Mouse (Mus musculus) liver, embryonic 14.5 days (tissue): Measurements from ENCODE around the gene Patj.

Experiments used
- CTCF ChIP-seq: IDR thresholded peaks from 2 replicates; pipeline ENCODE4 v1.5.1; 2016; ENCODE audit warnings: antibody characterized with exemption, low read depth, control low read depth
- EP300 ChIP-seq: IDR thresholded peaks from 2 replicates; pipeline ENCODE4 v1.6.1; 2016; ENCODE audit warnings: antibody characterized with exemption, low read depth

DNA sequence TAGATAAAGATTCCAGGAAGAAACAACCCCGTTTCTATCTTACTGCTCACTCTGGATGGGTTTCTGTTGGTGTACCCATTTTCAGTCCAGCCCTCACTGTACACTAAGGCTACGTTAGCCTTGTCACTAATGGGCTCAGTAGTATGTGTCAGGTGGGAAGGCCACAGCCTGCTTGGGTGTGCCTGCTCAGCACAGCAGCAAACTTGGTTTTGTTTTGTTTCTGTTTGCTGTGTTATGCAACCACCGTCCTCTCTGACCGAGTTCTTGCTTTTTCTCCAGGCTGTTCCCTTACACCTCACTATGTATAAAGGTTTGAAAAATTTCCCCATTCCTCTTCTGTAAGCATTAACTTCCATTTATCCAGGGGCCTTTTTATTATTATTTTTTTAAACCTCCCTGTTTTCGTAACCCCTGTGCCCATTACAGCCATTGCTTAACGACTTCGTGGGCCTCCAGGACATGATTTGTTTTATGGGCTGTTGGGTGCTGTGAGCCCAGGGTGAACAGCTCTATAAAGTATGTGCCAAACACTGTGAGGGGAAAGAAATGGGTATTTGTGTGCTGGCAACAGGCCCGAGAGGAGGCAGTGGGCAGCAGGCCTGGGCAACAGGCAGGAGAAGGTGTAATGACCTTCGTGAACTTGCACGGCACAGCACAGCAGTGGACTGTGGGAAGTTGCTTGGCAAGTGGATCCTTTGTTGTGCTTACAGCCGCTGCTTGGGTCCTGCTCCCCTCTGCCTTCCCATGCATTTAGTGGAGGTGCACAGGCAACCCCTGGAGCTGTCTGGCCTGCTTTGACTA, 113.1 kb downstream of the Patj start:
- TF ChIP-seq EP300: no peak
- no peak for TF ChIP-seq CTCF
